Mouse (Mus musculus) midbrain, embryonic 14.5 days (tissue): Measurements from ENCODE around the gene Gm28308. TPM values are rescaled to one million over a fixed set of nuclear protein-coding genes. Genes with fewer than 3 reads are reported as not detected.

Experiments
- ATAC-seq: fragments of 200-750 bp; cut with Nextera tagmentation; 2 replicates; pipeline ENCODE4 v1.8.0; 2017; ENCODE audit warnings: moderate number of reproducible peaks, moderate library complexity; ENCODE audit not compliant: low FRiP score, low TSS enrichment
- DNase-seq: peaks from one replicate; pipeline ENCODE4 v3.0.0-alpha.2; 2015
- H3K27ac ChIP-seq: fragments of 300-500 bp; sonication (generic); replicated peaks from 2 replicates; pipeline ENCODE4 v1.5.1; 2014; ENCODE audit warnings: mild to moderate bottlenecking, low read depth, low read length, moderate library complexity
- H3K27me3 ChIP-seq: fragments of 300-500 bp; sonication (generic); 2 replicates; pipeline ENCODE4 v1.6.1; 2014; ENCODE audit warnings: low read length, control low read depth, mixed read lengths; ENCODE audit not compliant: control insufficient read depth, insufficient read depth
- H3K36me3 ChIP-seq: fragments of 300-500 bp; sonication (generic); 2 replicates; pipeline ENCODE4 v1.6.1; 2014; ENCODE audit warnings: low read length, control low read depth; ENCODE audit not compliant: control insufficient read depth, insufficient read depth
- H3K4me1 ChIP-seq: fragments of 300-500 bp; sonication (generic); 2 replicates; pipeline ENCODE4 v1.6.1; 2014; ENCODE audit warnings: mild to moderate bottlenecking, antibody characterized with exemption, low read length, control low read depth; ENCODE audit not compliant: control insufficient read depth, insufficient read depth
- H3K4me2 ChIP-seq: fragments of 300-500 bp; sonication (generic); 2 replicates; pipeline ENCODE4 v1.6.1; 2014; ENCODE audit warnings: mild to moderate bottlenecking, low read length, moderate library complexity
- H3K4me3 ChIP-seq: fragments of 300-500 bp; sonication (generic); replicated peaks from 2 replicates; pipeline ENCODE4 v1.5.1; 2014; ENCODE audit warnings: low read depth, low read length
- H3K9ac ChIP-seq: fragments of 300-500 bp; sonication (generic); replicated peaks from 2 replicates; pipeline ENCODE4 v1.6.1; 2014; ENCODE audit warnings: mild to moderate bottlenecking, low read length, moderate library complexity
- H3K9me3 ChIP-seq: fragments of 300-500 bp; sonication (generic); 2 replicates; pipeline ENCODE4 v1.6.1; 2016; ENCODE audit warnings: low read length, control low read depth, mixed read lengths; ENCODE audit not compliant: control insufficient read depth
- WGBS: fragments of 180-500 bp; shearing (Covaris S2); extraction: QIAGEN DNeasy Blood & Tissue Kit; methylation state at CpG from one replicate; pipeline ENCODE4 v1.1.7; 2014; 5-methylcytosine and 5-hydroxymethylcytosine counted together
- polyA plus RNA-seq: library from polyadenylated mRNA; unstranded; fragments of >200 nt; fragmentation: Nextera tagmentation; extraction: Ambion mirVana; gene quantifications from 2 replicates; pipeline ENCODE4 v1.2.1, GENCODE M21; 2014

The Gm28308 gene
- polyA plus RNA-seq, 1 experiment from 2014 or later: not detected

- Histone ChIP-seq H3K9me3 (no peaks in the 10 kb centered on the region), H3K9ac (no peak overlapping the region), H3K27me3 (peaks cover 99% of the 10 kb centered on the region), H3K36me3 (no peaks in the 10 kb centered on the region), H3K4me2 (no peak overlapping the region), H3K27ac (no peak overlapping the region), H3K4me1 (0 out of 2 replicates have a peak, but pooled peaks cover under 1% of the 10 kb centered on the region), H3K4me3 (no peak overlapping the region)
- 7% methylated on average over 13 of the region's 13 CpGs for WGBS
- ATAC-seq (no peak), DNase-seq (no peak)
These were observed 1.2 kb downstream of the Gm28308 start for GRCm38 (mm10) chr6:52211961-52212360.

- Histone ChIP-seq H3K27ac (no peak overlapping the region), H3K27me3 (peaks cover 99% of the 10 kb centered on the region), H3K9ac (no peak overlapping the region), H3K4me2 (no peak overlapping the region), H3K4me3 (no peak overlapping the region), H3K9me3 (no peaks in the 10 kb centered on the region), H3K36me3 (no peaks in the 10 kb centered on the region), H3K4me1 (no peaks in the 10 kb centered on the region)
- WGBS: under 1% methylated on average over 37 of the region's 37 CpGs
- ATAC-seq (no peak), DNase-seq (peak; percentile 91)
These were observed 1.8 kb downstream of the Gm28308 start for GRCm38 (mm10) chr6:52211170-52211935.

- no peak overlapping the region for H3K4me3 ChIP-seq
- no peak overlapping the region for H3K27ac ChIP-seq
- H3K27me3 ChIP-seq: peaks cover 99% of the 10 kb centered on the region
- DNase-seq: no peak
- no peak overlapping the region for H3K4me2 ChIP-seq
- WGBS: 6% methylated on average over 12 of the region's 12 CpGs
- H3K9me3 ChIP-seq: no peaks in the 10 kb centered on the region
- H3K36me3 ChIP-seq: no peaks in the 10 kb centered on the region
- no peaks in the 10 kb centered on the region for H3K4me1 ChIP-seq
- ATAC-seq: no peak
- H3K9ac ChIP-seq: no peak overlapping the region
These were observed 3.5 kb downstream of the Gm28308 start for GRCm38 (mm10) chr6:52209685-52210046.

- Histone ChIP-seq H3K9me3 (no peaks in the 10 kb centered on the region), H3K4me3 (no peak overlapping the region), H3K27me3 (peaks cover 99% of the 10 kb centered on the region), H3K36me3 (no peaks in the 10 kb centered on the region), H3K27ac (no peak overlapping the region), H3K4me1 (no peaks in the 10 kb centered on the region), H3K4me2 (no peak overlapping the region), H3K9ac (no peak overlapping the region)
- ATAC-seq (no peak), DNase-seq (no peak)
- 2% methylated on average over 18 of the region's 18 CpGs for WGBS
These were observed 4.1 kb downstream of the Gm28308 start for GRCm38 (mm10) chr6:52208868-52209684.

GRCm38 (mm10) chr6:52208072-52208867 lies 4.9 kb downstream of the Gm28308 start, which contains the start of gene Hoxa6:
Hoxa6 (minus strand) TSS chr6:52208722.
- no peaks in the 10 kb centered on the region for H3K4me1 ChIP-seq
- ATAC-seq (no peak), DNase-seq (no peak)
- H3K27ac ChIP-seq: no peak within 1 kb of the TSS
- no peak within 1 kb of the TSS for H3K9ac ChIP-seq
- H3K9me3 ChIP-seq: no peaks in the 10 kb centered on the region
- 2% methylated on average over 44 of the region's 47 CpGs for WGBS
- no peak within 1 kb of the TSS for H3K4me2 ChIP-seq
- no peak within 1 kb of the TSS for H3K4me3 ChIP-seq
- peaks cover 99% of the 10 kb centered on the region for H3K27me3 ChIP-seq
- no peaks in the 10 kb centered on the region for H3K36me3 ChIP-seq

GRCm38 (mm10) chr6:52207684-52207976 lies 5.5 kb downstream of the Gm28308 start:
- Histone ChIP-seq H3K4me3 (no peak overlapping the region), H3K4me2 (no peak overlapping the region), H3K27me3 (peaks cover 99% of the 10 kb centered on the region), H3K9me3 (no peaks in the 10 kb centered on the region), H3K9ac (no peak overlapping the region), H3K4me1 (no peaks in the 10 kb centered on the region), H3K27ac (no peak overlapping the region), H3K36me3 (no peaks in the 10 kb centered on the region)
- no peak for ATAC-seq
- no peak for DNase-seq

- 2% methylated on average over 4 of the region's 4 CpGs for WGBS
- H3K4me1 ChIP-seq: no peaks in the 10 kb centered on the region
- H3K27me3 ChIP-seq: peaks cover 99% of the 10 kb centered on the region
- H3K4me3 ChIP-seq: no peak overlapping the region
- no peak overlapping the region for H3K4me2 ChIP-seq
- ATAC-seq (no peak), DNase-seq (no peak)
- H3K9me3 ChIP-seq: no peaks in the 10 kb centered on the region
- no peaks in the 10 kb centered on the region for H3K36me3 ChIP-seq
- H3K27ac ChIP-seq: no peak overlapping the region
- no peak overlapping the region for H3K9ac ChIP-seq
These were observed 6.1 kb downstream of the Gm28308 start for GRCm38 (mm10) chr6:52206882-52207683.
